Mouse (Mus musculus): Measurements from ENCODE around the gene Ahnak2.

The Ahnak2 gene

DNA sequence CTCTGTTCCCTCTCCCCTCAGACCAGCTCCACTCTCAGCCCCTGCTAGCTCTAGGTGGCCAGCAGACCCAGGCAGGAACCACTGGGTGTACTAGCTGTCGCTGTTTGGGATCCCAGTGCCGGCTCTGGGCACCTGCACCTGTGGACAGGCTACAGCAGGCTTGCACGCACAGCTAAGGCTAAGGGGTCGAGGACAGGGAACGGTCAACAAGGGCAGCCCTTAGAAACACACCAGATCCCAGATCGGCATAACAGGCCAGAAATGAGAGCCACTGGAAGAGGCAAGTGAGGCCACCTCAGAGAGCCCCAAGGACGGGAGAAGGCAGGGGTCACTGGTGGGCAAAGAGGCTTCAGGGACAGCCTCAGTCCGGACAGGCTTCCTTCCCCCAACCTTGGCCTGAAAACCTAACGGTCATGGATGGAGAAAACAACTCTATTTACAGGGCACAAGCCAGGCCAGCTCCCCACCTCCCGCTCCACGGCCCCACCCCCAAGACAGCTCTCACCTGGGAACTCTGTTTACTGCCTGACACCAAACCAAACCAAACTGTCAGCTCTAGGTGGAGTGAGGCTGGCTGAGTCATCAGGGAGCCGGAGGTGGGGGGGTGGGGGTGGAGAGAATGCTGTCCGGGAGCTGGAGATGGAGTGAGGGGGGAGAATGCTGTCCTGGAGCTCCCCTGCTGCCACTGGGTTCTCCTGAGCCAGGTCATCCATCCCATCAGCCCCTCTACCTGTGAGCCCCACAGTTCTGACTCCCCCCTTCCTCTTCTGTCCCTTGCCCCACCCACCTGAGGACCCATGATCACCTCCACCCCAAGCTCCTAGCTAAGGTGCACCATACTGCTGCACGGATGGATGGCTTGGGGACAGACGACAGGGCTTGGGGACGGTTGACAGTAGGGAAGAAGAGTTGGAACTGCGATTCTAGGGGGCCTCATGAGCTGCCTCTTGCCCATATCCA is 5.6 kb downstream of the Ahnak2 start:
- DNase-seq (ENCODE audit: low spot score in 2 of 2) = no peak

DNA sequence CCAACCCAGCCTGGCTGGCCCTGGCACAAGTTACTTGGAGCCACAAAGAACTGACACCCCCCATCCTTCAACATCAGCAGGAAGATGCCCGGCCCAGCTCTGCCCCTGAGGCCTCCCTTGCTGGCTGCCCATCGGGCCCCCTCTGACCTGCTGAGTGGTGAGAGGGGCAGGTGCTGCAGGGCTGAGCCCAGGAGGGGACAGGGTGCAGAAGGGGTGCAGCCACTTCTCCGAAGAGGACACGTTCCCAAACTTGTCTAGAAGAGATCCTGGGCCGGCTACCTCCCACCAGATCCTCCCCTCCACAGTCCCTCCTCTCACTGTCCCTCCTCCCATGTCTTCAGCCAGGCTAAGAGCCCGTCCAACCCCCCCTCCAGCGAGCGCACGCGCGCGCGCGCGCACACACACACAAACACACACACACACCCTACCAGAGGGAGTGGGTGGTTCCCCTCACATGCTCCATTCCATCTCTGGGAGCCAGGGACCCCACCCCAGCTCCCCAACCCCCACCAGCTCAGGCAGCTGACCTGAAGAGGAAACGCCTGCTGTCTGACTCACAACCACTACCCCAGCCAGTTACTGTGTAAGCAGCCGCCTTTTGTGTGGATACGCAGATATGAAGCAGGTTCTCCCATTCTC is 6.9 kb downstream of the Ahnak2 start:
- DNase-seq (ENCODE audit: low spot score in 2 of 2) = peak; percentile 66 to 73

DNA sequence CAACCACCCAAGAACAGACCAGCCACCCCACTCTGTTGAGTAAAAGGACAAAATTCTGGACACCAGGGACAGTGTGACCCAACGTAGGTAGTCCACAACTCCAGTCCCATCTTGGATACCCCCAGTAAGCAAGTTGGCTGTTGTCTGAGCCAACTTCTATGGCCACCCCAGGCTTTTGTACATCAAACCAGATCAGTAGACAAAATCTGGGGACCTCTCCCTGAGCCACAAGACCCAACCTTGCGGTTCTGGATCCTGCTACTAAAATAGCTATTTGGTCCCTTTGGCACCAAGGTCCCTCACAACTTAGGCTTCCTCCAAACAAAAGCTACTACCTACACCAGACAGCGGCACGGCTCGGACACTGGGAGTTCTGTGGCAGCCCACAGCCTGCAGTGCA is 7.5 kb downstream of the Ahnak2 start:
- no peak for DNase-seq (ENCODE audit: low spot score in 2 of 2)

DNA sequence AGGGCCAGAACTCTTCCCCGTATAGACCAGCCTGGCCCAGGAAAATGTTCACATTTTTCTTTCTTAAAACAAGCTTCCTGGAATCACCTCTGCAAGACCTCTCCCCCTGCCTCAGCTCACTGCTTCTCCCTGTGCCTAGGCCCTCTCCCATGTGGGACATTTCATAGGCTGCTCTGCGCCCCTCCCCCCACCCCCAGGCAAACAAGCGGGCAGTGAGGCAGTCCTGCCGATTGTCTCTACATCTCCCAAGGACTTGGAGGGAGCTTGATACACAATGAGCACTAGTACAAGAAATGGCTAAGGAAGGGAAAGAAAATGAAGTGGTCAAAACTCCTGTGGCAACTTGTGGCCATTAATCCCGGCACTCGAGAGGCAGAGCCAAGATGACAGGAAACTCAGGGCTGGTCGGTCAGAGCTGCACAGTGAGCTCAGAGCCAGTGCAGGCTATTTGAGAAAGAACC is 8.1 kb downstream of the Ahnak2 start:
- no peak for DNase-seq (ENCODE audit: low spot score in 2 of 2)

DNA sequence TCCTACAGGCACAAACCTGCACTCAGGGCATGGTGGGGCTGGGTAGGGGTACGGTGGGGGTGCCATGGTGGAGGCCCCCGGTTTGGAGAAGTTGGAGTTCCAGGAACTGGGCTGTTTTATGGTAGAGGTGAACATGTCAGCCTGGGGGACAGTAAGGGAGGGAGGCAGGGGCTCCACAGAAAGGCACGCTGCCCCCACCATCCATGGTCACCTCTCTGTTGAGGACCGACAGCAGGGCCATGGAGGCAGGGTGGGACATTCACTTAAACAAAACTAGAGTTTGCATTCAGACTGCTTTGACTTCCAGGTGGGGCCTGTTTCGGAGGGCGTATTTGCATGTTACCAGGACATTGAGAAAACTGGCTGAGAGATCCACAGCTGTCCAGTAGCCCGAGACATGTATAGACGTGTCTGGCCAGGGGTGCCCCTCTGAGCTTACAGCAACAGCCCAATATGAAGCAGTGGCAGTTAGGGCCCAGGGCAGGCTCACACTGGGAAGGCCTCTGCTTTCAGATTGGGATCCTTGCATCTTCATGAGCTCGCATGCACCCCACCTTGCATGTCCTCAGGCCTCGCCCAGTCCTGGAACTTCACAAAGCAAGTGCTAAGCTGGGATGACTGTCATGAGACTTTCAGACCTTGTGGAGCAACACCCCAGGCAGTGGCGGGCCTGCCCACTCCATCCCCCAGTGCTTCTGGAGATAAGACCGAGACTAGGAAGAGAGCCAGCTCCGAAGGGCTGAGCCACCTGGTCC is 8.7 kb downstream of the Ahnak2 start:
- DNase-seq (ENCODE audit: low spot score in 2 of 2) = peak; percentile 75 to 77

DNA sequence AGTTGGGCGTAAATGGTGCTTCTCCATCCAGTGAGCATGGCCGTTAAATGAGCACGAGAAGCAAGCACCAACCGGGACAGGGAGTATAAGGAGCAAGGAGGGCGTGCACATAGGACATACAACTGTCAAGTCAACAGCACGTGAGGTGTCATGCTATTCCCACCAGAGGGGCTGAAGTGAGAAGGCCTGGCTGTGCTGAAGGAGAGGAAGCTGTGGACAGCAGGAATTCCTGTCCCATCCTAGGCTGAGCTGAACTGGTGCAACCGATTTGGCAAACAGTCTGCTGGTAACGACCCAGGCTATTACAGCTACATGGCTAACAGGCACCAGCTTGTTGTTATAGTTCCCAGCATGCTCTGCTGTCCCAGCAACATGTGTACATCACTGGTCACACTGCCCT is 11.4 kb downstream of the Ahnak2 start:
- DNase-seq (ENCODE audit: low spot score in 2 of 2) = no peak

DNA sequence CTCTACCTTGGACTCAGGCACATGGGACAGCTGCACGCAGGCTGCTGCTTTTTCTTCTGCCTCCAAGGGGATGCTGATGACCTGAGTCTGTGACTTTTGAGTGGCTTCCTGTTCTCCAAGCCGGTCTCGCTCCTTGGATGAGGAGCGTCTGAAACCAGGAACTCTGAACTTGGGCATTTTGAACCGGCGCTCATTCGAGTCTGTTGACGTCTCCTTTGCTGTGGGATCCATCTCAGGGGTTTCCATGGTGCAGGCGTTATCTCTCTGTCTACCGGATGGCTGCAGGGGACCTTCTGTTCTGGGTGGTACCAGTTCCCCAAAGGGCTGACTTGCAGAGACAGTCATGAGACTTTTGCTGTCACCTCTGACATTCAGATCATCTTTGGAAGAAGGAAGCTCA is 28.0 kb downstream of the Ahnak2 start:
- DNase-seq (ENCODE audit: low spot score in 2 of 2) = no peak

DNA sequence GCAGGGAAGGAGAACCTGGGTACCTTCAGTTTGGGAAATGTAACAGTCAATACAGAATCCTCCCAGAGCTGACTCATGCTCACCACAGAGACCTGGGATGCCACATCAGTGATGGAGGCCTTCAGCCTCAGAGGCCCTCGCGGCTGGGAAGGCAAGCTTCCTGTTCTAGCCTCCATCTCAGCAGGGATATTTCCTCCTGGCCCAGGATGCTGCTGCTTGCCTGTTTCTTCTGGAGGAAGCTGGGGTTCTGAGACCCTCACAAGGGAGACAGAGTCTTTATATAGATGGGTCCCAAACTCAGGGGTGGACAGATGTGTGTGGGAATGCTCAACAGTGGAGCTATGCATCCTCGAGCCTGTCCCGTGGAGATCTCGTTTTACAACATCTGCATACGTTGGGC is 28.4 kb downstream of the Ahnak2 start:
- peak in 1 of 2 experiments; percentile 57 for DNase-seq (ENCODE audit: low spot score in 2 of 2)

DNA sequence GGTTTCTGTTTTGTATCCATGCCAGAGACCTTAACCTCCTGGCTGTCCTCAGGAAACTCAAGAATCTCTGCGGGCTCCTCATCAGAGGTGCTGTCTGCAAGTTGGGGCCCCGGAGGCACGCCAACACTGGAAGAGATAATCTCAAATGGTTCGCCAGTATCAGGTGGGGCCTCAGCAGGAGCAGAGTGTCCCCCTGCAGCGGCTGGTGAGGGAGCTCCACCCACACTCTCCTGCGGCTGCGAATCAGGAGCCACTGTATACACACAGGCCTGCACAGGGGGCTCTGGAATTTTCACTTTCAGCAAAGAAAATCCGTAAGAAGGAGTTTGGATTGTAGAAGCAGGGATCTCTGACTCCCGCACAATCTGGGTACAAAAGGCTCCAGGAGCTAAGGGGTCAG is 29.1 kb downstream of the Ahnak2 start:
- DNase-seq (ENCODE audit: low spot score in 2 of 2) = peak; percentile 16 to 52

DNA sequence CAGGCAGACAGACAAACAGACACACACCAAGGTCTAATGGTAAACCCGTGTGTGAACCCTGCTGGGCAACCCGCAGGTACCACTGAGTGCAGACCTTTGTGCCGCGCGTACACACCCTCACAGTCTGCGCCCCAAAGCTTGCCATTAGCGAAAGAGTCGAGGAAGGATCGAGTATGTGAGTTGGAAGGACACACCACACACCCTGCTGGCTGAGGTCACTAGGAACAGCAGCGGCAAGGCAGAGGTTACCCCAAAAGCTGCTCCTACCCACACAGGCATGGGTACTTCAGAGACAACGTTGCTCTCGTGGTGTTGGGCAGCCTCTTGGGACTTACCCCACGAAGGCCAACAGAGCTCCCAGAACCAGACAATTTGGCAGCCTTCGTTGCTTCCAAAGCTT is 30.2 kb downstream of the Ahnak2 start:
- peak; percentile 15 to 50 for DNase-seq (ENCODE audit: low spot score in 2 of 2)

DNA sequence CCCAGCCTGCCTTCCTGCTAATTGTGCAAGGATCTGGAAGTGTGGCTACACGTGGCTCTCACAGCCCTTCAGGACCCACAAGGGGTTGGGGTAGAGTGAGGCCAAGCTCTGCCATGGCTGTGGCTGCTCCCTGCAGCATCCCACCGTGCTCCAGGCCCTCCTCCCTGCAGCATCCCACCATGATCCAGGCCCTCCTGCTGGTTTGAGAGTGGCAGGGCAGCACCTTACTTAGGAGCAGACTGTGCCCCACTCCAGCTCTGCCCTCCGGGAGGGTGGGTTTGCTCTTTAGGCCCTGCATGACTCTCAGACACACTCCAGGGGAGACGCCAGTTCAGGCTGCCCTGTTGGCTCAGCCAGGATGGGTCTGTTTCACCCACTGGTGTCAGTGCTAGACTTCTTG is 32.1 kb downstream of the Ahnak2 start:
- DNase-seq (ENCODE audit: low spot score in 2 of 2) = peak; percentile 15 to 45

DNA sequence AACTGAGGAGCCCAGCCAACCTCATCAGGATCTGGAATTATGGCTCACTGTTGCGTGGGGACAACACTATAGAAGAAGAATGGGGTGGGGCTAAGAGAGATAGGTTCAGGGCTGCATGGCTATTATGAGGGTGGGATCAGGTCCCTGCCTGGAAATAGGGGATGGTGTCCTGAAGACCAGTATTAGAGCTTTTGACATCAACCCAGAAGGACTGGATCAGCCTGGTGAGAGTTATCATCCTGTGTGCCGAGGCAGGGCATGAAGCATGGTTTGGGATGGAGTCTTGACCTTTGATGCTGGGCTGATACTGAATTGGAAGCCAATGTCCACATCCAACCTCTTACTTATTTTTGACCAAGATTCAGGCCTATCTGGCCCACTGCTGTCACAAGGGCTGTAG is 32.7 kb downstream of the Ahnak2 start:
- DNase-seq (ENCODE audit: low spot score in 2 of 2) = peak in 1 of 2 experiments; percentile 44

DNA sequence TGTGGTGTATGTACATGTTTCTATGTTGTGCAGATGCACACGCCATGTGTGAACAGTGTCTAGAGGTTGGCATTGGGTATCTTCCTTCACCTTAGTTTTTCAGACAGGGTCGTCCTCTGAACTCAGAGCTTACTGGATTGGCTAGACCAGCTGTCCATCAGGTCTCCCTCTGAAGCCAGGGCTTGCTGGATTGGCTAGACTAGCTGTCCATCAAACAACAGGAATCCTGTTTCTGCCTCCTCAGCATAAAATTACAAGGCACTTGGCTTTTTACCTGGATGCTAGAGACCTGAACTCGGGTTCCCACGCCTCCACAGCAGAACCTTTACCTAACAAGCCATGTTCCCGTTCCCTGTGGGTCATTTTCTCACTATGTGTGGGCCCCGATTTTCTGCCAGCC is 33.4 kb downstream of the Ahnak2 start:
- peak; percentile 15 to 46 for DNase-seq (ENCODE audit: low spot score in 2 of 2)

DNA sequence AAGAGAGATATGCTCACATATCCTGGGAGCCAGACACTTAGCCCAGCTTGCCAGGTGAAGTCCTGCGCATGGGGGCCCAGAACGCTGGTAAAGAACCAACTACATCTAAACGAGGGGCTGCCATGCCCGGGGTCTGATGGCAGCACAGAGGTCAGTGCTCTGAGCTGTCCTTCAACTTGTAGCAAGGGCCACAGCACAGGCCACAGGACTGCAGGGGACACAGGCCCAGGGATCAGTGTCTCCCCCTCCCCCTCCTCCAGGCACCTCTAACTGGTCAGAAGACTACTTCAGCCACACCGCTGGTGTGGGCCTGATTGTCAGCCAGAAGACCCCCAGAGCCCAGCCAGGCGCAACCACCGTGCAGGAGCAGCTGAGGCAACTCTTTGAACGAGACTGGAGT is 34.3 kb downstream of the Ahnak2 start:
- peak; percentile 13 to 55 for DNase-seq (ENCODE audit: low spot score in 2 of 2)

DNA sequence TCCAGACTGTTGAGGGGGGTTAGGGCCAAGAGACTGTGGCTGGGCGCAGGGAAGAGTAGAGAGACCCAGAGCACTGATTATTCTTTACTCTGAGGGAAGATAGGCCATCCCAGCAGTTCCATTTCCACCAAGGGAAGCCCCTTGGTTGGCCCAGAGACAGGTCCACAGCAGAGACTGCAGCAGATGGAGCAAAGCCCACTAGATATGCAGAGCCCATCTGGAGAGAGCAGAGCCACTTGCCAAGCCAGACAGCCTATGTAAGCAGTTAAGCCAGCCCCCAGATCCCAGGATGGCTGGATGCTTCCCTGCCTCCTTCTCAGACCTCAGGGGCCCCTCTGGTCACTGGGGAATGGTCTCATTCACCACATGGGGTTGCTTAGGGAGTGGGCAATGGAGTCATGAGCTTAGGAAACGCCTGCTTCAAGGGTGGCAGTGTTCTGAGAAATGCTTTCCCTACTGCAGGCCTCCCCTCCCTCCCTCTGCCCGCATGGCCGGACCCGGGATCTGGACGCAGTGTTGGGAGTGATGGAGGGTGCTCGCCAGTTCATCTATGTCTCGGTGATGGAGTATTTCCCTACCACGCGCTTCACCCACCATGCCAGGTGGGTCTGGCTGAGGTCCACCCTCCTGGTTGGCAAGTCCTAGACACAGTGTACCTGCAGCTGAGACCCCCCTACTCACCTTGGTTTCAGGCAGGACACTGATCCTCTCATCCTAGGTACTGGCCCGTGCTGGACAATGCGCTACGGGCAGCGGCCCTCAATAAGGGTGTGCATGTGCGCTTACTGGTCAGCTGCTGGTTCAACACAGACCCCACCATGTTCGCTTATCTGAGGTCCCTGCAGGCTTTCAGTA is 35.2 kb downstream of the Ahnak2 start:
- peak; percentile 14 to 52 for DNase-seq (ENCODE audit: low spot score in 2 of 2)

DNA sequence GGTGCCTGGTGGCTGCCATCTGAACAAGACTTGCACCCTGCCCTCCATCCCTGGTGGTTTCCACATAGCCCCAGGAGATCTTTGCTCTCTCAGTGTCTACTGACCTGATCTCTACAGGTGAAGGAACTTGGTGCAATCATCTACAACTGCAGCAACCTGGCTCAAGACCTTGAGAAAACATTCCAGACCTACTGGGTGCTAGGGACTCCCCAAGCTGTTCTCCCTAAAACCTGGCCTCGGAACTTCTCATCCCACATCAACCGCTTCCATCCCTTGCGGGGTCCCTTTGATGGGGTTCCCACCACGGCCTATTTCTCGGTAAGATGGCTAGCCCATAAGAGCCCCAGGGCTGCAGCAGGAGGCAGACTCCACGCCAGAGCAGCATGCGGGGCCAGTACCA is 35.9 kb downstream of the Ahnak2 start:
- peak; percentile 12 to 14 for DNase-seq (ENCODE audit: low spot score in 2 of 2)

DNA sequence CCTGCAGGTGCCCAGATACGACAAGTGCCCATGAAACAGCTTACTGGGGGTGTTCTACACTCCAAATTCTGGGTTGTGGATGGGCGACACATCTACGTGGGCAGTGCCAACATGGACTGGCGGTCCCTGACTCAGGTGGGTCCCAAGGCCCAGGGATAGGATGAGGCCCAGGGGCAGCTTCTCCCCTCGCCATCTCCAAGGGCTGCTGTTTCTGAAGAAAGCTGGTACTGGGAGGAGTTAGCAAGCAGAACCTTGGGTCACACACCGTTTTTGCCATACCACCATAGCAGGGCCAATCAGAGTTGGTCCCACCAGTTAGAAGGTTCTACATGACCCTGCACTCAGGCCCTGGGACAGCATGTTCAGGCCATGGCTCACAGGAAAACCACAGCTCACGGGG is 37.5 kb downstream of the Ahnak2 start:
- peak in 1 of 2 experiments; percentile 52 for DNase-seq (ENCODE audit: low spot score in 2 of 2)

DNA sequence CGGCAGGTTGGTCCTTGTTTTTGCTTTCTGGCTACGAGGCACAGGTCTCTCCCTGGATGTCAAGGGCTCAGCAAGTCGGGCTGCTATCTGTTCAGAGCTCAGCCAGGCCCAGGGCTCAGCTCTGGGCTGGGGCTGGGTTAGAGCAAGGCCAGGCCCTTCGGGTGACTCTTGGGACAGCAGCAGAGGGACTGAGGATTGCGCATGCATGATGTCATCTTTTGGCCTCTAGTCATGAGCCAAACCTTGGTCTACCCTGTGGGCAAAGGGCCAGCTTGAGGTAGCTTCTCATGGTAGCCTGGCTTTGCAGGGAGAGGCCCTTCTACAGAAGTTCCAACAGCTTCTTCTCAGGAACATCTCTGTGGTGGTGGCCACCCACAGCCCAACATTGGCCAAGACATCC is 38.3 kb downstream of the Ahnak2 start:
- DNase-seq (ENCODE audit: low spot score in 2 of 2) = peak in 1 of 2 experiments; percentile 54

DNA sequence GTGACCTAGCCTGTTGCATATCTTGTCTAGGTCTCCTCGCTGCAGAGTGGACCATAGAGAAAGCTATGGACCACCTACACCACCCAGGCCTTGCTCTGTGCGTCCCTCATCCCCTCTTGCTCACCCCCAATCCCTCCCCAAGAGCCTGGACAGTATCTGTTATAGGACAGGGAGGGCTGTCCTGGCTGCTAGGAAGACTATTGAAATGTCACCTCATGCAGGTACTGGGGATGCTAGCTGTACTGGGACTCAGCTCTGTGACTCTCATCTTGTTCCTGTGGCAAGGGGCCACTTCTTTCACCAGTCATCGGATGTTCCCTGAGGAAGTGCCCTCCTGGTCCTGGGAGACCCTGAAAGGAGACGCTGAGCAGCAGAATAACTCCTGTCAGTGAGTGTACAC is 39.3 kb downstream of the Ahnak2 start:
- DNase-seq (ENCODE audit: low spot score in 2 of 2) = no peak

DNA sequence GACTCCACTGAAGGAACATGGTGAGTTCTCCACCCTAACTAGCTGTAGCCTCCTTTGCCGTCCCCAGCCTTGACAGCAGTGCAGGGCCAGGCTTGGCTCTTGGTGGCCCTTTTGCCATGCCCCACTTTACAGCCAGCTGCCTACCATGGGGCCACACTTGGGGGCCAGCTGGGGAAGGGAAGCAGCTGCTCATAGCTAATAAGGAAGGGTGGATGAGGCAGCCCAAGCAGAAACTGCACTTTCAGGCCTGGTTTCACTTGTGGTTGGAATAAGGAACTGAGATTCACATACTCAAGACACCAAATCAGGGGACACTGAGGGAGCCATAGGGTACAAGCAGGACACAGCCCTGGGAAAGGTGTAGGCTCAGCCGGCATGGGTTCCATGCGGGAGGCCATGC is 40.4 kb downstream of the Ahnak2 start:
- DNase-seq (ENCODE audit: low spot score in 2 of 2) = peak; percentile 19 to 54

DNA sequence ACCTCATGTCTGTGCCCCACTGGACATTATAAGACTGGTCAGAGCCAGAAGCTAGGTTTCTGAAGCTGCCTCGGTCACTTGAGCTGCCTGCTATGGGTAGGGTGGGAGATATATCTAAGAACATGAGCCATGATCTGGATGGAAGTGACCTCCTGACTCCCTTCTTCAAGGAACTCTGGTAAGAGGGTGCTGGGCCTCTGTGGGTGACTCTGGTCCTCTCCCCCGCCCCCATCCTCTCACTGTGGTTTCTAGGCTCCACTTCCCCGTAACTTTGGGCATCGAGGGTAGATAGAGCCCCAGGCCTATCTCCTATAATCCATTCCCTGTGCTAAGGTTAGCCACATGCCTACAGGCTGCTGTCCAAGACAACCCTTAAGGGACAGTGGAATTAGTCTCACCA is 41.0 kb downstream of the Ahnak2 start:
- peak in 1 of 2 experiments; percentile 13 for DNase-seq (ENCODE audit: low spot score in 2 of 2)

Measured in urinary bladder, postnatal 4 days (tissue).